Mouse (Mus musculus) testis, adult 2 months (tissue): ENCODE measurements around the gene Prrt1. TPM values are rescaled to one million over a fixed set of nuclear protein-coding genes. Genes with fewer than 3 reads are reported as not detected.

Experiments used
- H3K27ac ChIP-seq: fragments of 200-500 bp; 2 replicates; pipeline ENCODE4 v1.5.1; 2012; ENCODE audit warnings: low read depth, low read length; ENCODE audit not compliant: control insufficient read depth, insufficient read depth
- H3K27me3 ChIP-seq: fragments of 200-500 bp; 2 replicates; pipeline ENCODE4 v1.6.1; 2012; ENCODE audit warnings: mild to moderate bottlenecking, low read length, moderate library complexity; ENCODE audit not compliant: control insufficient read depth, insufficient read depth
- H3K36me3 ChIP-seq: fragments of 200-500 bp; 2 replicates; pipeline ENCODE4 v1.6.1; 2012; ENCODE audit warnings: mild to moderate bottlenecking, low read length; ENCODE audit not compliant: control insufficient read depth, insufficient read depth
- H3K4me1 ChIP-seq: fragments of 200-500 bp; 2 replicates; pipeline ENCODE4 v1.6.1; 2012; ENCODE audit warnings: low read length; ENCODE audit not compliant: control insufficient read depth, insufficient read depth
- H3K4me3 ChIP-seq: fragments of 200-500 bp; 2 replicates; pipeline ENCODE4 v1.5.1; 2012; ENCODE audit warnings: low read depth, mild to moderate bottlenecking, low read length, moderate library complexity, mixed read lengths; ENCODE audit not compliant: control insufficient read depth
- CTCF ChIP-seq: fragments of 200-500 bp; IDR thresholded peaks from 2 replicates; pipeline ENCODE4 v1.5.1; 2012; ENCODE audit warnings: low read depth, mild to moderate bottlenecking, inconsistent platforms, low read length, moderate library complexity; ENCODE audit not compliant: control insufficient read depth, insufficient read depth, insufficient replicate concordance
- POLR2A ChIP-seq: fragments of 200-500 bp; IDR thresholded peaks from 2 replicates; pipeline ENCODE4 v1.6.1; 2012; ENCODE audit warnings: low read depth, mild to moderate bottlenecking, inconsistent platforms, low read length, moderate library complexity; ENCODE audit not compliant: control insufficient read depth
- polyA plus RNA-seq: library from polyadenylated mRNA; depleted of rRNA; stranded (reverse); fragments of >200 nt; gene quantifications from 2 replicates; pipeline ENCODE4 v1.2.3, GENCODE M21; 2012

Gene Prrt1
- polyA plus RNA-seq, 1 experiment, result 1.6 TPM

DNA sequence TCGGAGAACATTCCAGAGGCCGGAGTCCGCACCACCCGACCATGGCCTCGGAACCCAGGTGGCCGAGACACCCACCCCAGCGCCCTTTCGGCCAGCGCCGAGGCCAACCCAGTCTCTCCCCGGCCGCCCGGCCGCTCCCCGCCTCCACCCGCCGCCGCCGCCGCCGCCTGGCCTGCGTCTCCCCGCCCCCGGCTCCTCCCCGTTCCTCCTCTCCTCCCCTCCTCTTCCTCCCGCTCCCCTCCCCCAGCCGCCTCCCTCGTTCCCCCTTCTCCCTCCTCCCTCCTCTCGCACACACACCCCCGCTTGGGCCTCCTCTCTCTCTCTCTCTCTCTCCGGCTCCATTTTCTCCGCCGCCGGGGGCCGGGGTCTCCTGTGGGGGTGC, 37.3 kb upstream of the Prrt1 start:
- TF ChIP-seq POLR2A (peak; percentile 43; the same call in 1 of the 2 replicates), CTCF (no peak)
- H3K27me3 ChIP-seq, result 0 out of 2 replicates have a peak, but pooled peaks cover 2% of the 10 kb centered on the region

GRCm38 (mm10) chr17:34592581-34593549, 36.5 kb upstream of the Prrt1 start:
- 0 out of 2 replicates have a peak, but pooled peaks cover 2% of the 10 kb centered on the region for H3K27me3 ChIP-seq
- H3K27ac ChIP-seq, result peak overlapping the region; percentile 18; the same call in 1 of the 2 replicates
- TF ChIP-seq POLR2A, result no peak
- TF ChIP-seq CTCF, result no peak
- H3K4me1 ChIP-seq, result peaks cover 37% of the 10 kb centered on the region
- peak overlapping the region; percentile 78 for H3K4me3 ChIP-seq
- no peaks in the 10 kb centered on the region for H3K36me3 ChIP-seq

More for the DNA sequence above, 37.3 kb upstream of the Prrt1 start:
- Histone ChIP-seq H3K36me3 (no peaks in the 10 kb centered on the region), H3K4me1 (peaks cover 40% of the 10 kb centered on the region), H3K4me3 (peak overlapping the region; percentile 83), H3K27ac (peak overlapping the region; percentile 71)

DNA sequence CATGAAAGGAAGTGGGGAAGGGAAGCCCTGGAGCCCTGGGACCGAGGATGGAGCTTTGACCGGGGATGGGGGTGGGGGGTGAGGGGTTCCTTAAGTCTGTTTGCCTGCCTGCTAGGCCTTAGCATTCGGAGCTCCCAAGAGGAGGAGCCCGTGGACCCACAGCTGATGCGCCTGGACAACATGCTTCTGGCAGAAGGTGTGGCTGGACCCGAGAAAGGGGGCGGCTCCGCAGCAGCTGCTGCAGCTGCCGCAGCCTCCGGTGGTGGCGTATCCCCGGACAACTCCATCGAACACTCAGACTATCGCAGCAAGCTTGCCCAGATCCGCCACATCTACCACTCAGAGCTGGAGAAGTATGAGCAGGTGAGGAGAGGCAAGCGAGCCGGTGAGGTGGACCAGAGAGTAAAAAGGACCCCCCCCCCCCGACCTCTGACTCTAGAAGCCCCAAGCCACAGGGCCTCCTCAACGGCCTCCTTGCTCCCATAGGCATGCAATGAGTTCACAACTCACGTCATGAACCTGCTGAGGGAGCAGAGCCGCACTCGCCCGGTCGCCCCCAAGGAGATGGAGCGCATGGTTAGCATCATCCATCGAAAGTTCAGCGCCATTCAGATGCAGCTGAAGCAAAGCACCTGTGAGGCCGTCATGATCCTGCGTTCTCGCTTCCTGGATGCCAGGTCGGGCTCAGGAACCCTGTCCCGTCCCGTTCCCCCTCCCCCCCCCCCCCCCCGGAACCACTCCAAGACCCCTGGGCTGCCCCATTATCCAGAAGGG, 35.4 kb upstream of the Prrt1 start:
- 0 out of 2 replicates have a peak, but pooled peaks cover 2% of the 10 kb centered on the region for H3K27me3 ChIP-seq
- H3K36me3 ChIP-seq, result no peaks in the 10 kb centered on the region
- H3K4me1 ChIP-seq, result peaks cover 29% of the 10 kb centered on the region
- H3K4me3 ChIP-seq, result no peak overlapping the region
- no peak overlapping the region for H3K27ac ChIP-seq
- TF ChIP-seq CTCF, result no peak
- no peak for TF ChIP-seq POLR2A

DNA sequence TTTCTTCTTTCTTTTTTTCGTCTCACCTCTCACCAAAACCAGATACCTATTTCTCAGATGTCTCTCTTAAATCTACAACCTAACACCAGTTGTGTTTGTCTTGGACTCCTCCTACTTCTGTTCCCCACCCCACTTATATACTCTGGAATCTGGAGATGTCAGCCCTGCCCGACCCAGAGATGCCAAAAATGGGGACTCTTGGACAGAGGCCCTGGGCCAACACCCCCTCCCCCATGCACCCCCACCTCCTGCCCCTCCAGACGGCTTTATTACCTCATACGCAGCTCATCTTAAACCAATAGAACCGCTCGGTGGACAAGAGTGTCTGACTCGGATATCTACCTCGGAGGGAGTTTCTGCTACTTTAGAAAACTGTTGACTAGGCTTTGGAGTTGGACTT, 33.2 kb upstream of the Prrt1 start:
- Histone ChIP-seq H3K27me3 (0 out of 2 replicates have a peak, but pooled peaks cover 2% of the 10 kb centered on the region), H3K4me1 (peaks cover 12% of the 10 kb centered on the region), H3K4me3 (no peak overlapping the region), H3K36me3 (no peaks in the 10 kb centered on the region), H3K27ac (no peak overlapping the region)
- TF ChIP-seq CTCF, result no peak
- TF ChIP-seq POLR2A, result no peak

DNA sequence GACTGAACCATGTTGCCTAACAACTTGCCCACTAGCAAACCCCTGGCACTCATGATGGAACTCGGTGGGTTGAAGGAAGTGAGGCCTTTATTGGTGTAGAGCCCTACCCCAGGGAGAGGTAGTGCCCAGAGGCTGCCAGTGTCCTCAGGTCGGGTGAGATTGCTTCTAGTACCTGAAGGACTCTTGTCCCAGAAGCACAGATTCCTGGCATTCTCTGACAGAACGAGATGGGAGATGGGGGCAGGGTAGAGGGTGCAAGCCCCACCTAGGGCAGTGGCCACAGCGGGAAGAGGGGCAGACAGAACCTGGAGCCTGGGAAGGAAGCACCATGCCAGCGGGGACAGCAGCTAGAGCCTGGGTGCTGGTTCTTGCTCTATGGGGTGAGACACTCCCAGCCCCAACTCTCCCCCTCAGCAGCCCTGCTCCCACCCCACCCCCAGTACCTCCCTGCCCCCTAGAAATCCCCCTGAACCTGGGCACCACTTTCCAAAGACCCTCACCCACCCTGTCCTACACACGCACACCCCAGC, 31.7 kb upstream of the Prrt1 start, which contains the start of gene Ager:
Ager (plus strand) TSS at position 297 of the 530 bp plus-strand sequence.
- H3K36me3 ChIP-seq, result no peaks in the 10 kb centered on the region

GRCm38 (mm10) chr17:34599891-34600290, 29.4 kb upstream of the Prrt1 start:
- no peaks in the 10 kb centered on the region for H3K27me3 ChIP-seq
- H3K4me1 ChIP-seq, result no peaks in the 10 kb centered on the region; the same call in 1 of the 2 replicates
- H3K4me3 ChIP-seq, result no peak overlapping the region
- no peak overlapping the region for H3K27ac ChIP-seq
- TF ChIP-seq CTCF (no peak), POLR2A (no peak)
- H3K36me3 ChIP-seq, result no peaks in the 10 kb centered on the region

More for the DNA sequence above, 31.7 kb upstream of the Prrt1 start, which contains the start of gene Ager:
- H3K27me3 ChIP-seq, result no peaks in the 10 kb centered on the region
- peaks cover 3% of the 10 kb centered on the region; the same call in 1 of the 2 replicates for H3K4me1 ChIP-seq
- no peak within 1 kb of the TSS for H3K4me3 ChIP-seq
- H3K27ac ChIP-seq, result no peak within 1 kb of the TSS
- TF ChIP-seq POLR2A, result no peak
- no peak for TF ChIP-seq CTCF
